Mouse (Mus musculus): Measurements from ENCODE around the gene Tacc2. TPM values are rescaled to one million over a fixed set of nuclear protein-coding genes. Genes with fewer than 3 reads are reported as not detected.

Gene Tacc2
- polyA plus RNA-seq, 1 experiment = 28.9 TPM

DNA sequence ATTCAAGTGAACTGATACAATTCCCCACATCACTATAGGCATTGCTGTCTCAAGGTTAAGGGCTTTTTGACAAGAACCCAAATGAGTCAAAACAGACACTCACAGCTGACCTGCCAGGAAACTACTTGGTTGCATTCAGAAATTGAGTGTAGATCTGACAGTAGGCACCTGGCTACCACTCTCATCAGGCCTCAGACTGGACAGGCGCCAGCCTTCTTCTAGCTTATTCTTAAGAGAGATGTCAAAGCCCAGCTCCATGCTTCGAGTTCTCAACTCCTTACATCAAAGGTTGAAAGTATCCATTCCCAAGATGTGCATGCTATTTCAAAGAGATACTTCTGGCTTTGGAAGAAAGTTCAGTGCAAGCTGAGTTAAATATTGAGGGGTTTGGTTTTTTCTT is 128.0 kb downstream of the Tacc2 start:
- no peak for DNase-seq (ENCODE audit: low read depth, low spot score)
- whole genome bisulfite sequencing = 88% methylated on average over 2 of the region's 2 CpGs

DNA sequence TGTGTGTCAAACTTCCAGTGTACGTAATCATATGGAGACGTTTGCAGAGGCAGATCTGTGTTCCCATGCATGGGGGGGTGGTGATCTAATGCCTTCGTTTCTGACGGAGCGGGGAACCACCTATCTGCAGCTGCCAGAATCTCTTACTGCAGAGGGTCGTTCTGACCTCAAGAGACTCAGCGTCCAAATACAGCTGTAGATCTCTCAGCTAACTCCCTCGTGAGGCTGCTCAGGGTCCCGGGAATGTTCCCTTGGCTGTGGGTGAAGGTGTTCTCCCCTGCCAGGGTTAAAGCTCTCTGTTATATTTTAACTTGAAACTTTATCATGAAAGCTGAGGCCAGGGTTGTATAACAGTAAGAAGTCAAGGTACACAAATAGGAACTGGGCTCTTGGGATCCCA is 131.7 kb downstream of the Tacc2 start:
- no peak for DNase-seq (ENCODE audit: low read depth, low spot score)
- 20% methylated on average over 9 of the region's 9 CpGs for WGBS

DNA sequence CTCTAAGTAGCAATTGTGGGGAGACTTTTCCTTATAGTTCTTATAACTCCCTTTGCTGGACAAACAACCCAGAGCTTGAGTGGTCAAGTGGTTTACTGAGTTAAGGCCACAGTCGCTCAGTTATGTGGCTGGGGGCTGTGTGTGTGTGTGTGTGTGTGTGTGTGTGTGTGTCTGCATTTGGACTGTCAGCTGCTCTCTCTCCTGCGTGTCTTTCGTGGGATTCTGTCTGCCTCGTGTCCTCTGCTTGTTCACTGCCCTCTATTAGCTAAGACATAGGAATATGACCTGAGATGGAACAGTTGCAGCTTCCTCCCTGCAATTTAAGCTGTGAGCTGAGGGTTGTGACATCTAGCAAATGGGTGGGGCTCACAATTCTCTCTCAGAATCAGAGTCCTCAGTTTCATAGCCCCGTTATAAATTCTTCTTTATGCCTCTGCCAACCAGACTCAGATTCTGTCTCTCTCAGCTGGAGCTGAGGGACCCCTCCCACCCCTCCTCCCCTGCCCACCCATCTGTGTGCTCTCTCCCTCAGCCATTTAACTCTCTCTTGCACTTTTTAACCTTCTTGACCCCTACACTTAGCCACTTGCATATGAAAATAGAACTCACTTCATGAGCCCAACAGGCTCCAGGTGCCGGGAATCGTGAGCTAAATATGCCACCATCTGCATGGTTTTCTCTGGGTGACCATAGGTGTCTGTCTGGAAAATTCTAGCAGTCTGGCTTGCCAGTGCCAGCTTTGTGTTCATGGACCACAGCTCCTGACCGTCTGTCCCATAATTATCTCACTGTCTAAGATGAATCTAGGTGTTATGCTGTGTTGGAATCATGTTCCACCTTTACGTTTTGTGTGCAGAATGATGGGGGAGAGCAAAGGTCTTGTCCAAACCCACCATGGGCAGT is 132.4 kb downstream of the Tacc2 start:
- DNase-seq (ENCODE audit: low read depth, low spot score) = no peak
- WGBS = 30% methylated on average over 9 of the region's 9 CpGs

DNA sequence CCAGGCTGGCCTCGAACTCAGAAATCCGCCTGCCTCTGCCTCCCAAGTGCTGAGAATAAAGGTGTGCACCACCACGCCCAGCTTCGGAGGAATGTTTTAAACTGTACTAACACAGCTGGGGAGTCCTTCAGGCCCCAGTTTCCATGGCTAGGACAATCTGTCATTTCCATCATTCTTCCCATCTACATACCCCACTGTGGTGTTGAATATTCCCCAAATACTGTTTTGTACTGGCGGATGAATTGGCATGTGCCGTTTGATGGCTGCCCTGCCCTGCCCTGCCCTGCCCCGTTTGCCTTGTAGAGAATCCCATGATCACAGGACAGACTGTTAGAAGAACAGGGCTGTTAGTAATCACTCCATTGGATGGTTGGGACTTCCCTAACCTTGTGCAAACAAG is 134.6 kb downstream of the Tacc2 start:
- WGBS = 42% methylated on average over 7 of the region's 7 CpGs
- no peak for DNase-seq (ENCODE audit: low read depth, low spot score)

DNA sequence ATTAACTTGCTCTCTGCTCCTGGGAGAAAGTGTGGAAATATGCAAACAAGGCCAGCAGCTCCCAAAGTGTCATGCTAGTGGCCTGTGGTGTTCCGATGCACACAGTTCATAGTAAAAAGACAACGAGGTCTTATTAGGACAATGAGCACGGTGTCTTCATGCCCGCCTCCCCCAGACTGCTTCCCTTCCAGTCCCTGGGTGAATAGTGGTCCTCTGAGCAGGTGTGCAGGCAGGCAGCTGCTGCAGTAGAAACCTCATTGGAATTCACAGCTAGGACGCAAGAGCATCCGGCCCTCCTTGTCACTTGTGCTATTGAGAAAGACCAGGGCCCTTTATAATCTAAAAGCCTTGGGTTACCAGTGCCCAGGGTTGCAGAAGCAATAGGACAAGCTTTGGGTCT is 136.1 kb downstream of the Tacc2 start:
- DNase-seq (ENCODE audit: low read depth, low spot score) = no peak
- WGBS = 77% methylated on average over 6 of the region's 6 CpGs

DNA sequence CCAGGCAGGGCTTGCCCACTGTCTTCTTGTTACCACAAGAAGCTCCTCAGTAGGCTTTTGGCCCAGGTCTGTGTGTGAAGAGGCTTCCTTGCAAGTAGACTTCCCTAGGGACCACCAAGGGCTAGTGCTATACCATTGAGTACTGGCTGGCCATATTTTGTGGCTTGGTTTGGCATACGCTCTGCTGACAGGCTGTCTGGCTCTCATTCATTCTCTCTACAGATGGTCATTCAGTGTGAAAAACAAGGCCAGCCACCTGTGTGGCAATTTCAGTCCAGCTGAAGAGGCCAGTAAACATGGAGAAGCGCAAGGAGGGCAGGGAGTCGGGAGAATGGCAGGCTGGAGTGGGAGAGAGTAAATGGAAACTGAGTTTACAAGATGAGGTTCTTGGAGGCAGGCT is 138.2 kb downstream of the Tacc2 start:
- no peak for DNase-seq (ENCODE audit: low read depth, low spot score)

DNA sequence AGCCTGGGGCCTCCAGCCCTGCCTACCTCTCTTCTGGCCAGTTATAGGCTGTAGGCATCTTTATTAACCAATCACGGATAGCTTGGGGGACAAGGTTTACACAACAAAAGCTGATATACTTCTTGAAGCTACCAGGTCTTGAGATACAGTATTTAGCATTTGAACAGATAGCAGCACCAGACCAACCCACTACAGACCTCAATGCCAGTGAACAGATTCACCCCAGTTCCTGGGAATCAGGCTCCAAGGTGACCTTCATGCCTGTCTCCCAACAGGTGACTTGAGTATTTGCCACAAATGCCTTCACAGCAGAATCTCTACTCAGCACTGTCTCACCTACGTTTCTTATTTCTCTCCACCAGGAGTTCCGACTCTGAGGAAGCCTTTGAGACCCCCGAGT is 139.1 kb downstream of the Tacc2 start:
- no peak for DNase-seq (ENCODE audit: low read depth, low spot score)
- 90% methylated on average over 4 of the region's 4 CpGs for WGBS

More for the DNA sequence above, 138.2 kb downstream of the Tacc2 start:
- WGBS = 94% methylated on average over 3 of the region's 3 CpGs

DNA sequence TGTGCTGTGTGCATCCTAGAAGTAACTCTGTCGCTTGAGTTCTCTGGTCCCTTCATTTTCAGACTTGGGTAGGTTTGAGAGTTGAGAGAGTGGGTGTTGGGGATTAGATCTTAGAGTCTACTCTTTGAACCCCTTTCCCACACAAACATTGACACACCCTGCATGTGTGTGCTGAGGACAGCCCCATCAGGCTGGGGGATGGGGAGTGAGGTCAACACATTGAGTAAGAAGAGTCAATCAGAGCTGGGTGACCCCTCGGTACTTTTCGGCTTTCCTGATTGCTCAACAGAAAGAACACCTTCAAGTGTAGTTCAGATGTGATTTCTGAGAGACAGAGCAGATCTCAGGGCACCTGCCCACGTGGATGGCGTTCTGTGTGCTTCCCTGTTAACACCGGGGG is 139.8 kb downstream of the Tacc2 start:
- WGBS = 90% methylated on average over 6 of the region's 6 CpGs
- DNase-seq (ENCODE audit: low read depth, low spot score) = no peak

DNA sequence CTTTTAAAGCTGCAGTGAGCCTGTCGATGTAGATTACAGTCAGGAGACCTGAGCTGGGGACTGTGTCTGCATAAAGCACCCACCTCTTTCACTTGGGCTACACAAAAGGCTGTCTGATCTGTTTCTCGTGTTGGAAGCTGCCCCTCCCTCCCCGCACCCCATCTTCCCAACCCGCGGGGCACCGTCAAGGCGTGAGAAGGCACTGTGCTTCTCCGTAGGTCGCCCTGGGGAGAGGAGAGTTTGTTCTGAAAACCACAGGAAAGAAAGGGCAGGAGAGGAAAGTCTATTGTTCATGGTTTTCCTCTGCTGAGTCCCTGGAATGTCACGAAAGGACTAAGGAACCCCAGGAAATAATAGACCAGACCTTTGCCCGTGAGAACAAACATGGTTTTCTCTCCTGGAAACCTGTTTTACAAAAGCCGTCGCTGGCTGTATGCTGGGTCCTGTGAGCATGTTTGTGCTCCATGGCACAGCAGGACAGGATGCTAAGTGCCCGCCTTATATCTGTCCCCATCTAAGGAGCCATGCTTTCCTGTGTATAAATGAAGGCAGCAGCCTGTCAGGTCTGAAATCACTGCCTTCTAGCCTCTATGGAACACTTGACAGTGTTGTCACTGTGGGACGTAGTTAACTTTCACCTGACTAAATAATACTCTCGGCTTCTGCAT is 142.8 kb downstream of the Tacc2 start:
- whole genome bisulfite sequencing = 24% methylated on average over 16 of the region's 16 CpGs
- no peak for DNase-seq (ENCODE audit: low read depth, low spot score)

DNA sequence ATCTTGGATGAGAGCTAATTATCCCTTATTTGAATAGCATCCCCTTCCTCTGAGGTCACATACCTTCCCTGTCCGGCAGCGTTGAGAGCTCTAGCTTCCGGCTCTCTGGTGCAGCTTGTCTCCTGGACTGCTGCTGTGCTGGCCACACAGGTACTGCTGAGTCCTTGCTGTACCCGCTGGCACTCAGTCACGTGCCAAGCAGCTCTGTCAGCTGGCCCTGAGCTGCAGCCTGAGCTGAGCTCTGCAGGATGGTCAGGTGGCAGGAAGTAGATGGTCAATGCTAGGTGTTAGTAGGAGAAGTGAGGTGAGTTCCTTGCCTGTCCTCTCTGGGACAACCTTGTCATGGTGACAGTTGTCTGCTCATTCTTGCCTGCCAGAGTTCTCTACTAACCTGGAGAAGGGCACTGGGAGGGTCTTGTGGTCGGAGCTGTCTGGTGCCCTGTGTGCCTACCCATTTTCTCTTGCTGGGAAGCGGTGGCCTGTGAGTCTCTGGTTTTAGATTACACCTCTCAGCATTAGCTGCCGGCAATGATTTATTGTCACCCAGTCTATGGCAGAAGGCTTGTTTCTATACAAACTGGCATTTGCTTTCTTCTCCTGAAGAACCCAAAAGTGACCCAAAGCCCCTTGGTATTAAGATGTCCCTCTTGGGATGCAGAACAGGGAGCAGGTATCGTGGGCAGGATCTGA is 143.6 kb downstream of the Tacc2 start:
- DNase-seq (ENCODE audit: low read depth, low spot score) = no peak
- 76% methylated on average over 9 of the region's 9 CpGs for WGBS

DNA sequence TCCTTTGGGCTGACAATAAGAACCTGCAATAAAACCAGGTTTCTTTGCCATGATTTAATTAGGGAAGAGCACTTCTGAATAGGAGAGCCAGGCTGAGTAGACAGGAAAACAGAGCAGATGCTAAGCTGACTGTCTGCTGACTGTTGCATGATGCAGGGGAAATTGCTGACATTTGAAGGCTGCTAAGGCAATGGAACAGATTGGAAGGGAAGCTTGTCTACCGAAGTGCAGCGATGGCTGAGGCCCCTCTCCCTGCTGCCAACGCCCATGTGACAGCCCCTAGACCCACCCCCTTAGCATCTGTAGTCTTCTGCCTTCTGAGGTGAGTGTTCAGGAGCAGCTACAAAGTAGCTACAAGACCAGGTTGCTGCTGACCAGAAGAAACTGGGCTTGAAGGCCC is 148.9 kb downstream of the Tacc2 start:
- no peak for DNase-seq (ENCODE audit: low read depth, low spot score)
- 58% methylated on average over 3 of the region's 3 CpGs for WGBS

DNA sequence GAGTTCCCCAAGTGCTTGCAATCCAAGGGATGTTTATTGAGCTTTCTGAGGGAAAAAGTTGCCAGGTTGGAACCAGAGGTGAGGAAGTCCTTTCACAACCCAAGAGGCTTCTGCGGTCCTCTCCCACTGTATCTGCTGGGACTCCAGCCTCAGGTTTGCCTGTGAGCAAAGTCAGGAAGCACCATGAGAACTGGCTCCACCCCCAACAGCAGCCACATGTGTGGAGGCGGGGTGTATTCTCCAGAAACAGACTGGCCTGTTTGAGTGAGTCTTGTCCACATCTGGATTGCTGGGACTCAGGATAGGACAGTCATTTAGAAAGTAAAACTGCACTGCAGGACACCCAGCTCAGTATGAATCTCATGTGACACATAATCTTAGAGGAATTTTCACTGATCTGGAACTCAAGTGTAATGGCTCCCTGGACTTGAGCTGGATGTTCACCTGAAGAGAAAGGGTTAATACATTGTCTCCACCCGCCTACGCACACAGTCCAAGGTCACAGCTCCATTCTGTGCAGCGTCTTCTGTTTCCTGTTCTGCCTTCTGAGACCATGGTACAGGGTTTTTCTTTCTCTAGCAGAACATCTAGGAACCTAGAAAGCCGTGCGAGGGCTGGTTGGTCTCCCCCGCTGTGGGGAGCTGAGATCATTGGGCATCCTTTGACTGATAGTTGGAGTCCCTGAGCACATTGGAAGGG is 149.6 kb downstream of the Tacc2 start:
- no peak for DNase-seq (ENCODE audit: low read depth, low spot score)
- 32% methylated on average over 8 of the region's 8 CpGs for WGBS

DNA sequence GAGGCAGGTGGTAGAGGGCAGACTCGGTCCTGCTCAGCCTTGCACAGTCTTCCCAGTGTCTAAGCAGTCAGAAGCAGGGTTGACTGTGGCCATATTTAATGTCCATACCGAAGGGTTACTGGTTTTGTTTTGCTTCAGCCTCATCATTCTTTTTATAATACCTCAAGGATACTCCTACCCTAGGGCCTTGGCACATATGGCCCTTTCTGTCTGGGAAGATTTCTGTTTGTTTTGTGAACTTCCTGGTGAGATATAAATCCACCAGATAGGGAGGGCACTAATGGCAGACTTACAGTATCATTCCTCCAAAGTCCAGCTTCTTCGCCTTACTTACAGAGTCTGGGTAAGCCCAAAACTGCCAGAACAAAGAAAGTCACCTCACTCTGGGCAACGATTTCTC is 150.3 kb downstream of the Tacc2 start:
- no peak for DNase-seq (ENCODE audit: low read depth, low spot score)
- 41% methylated on average over 4 of the region's 4 CpGs for WGBS

DNA sequence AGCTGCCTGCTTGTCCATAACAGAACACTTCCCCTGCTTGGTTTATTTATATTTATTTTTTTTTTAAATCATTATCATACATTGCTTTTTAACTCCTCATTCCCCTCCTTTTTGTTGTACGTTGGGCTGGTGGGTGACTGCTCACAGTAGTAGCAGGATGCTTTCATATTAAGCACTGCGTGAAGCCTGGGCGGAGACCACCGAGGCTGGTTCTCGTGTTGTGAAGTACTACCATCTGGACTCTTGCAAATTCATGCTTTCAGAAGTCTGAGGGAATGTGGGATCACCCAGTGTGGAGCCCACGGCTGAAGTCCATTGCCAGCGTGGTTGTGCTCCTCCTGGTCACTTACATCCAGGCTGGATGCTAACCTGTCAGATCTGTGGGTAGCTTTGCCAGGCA is 154.6 kb downstream of the Tacc2 start:
- WGBS = 84% methylated on average over 7 of the region's 7 CpGs
- no peak for DNase-seq (ENCODE audit: low read depth, low spot score)

DNA sequence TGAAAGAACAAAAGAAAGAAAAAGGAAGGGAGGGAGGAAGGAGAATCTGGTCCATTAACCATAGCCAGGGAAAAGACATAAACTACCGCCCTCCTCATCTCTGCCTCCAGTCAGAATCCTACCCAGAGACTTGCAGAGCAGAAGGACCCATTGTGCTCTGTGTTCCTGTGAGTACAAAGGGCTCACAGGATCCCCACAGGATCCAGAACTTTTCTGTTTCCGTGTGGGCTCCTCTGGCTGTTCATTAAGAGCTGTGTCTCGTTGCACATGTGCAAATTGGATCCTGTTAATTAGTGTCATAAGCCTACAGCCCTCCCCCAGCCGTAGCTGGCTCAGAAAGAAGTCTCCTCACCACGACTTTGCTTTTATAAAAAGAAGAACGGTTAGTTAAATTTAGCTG is 155.7 kb downstream of the Tacc2 start:
- 73% methylated on average over 6 of the region's 6 CpGs for WGBS
- no peak for DNase-seq (ENCODE audit: low read depth, low spot score)

DNA sequence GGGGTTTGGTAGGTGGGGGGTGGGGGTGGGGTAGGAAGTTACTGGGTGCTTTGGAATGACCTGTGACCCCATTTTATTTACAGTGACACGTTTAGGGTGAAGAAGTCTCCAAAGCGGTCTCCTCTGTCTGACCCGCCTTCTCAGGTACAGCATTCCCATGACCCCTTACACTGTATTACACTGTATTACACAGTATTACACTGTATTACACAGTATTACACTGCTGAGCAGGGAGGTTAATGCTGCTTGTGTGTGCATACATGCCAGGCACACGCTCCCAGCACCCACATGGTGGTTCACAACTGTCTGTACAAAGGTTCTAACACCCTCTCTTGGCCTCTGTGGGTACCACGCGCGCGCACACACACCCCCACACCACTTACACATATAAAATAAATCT is 156.2 kb downstream of the Tacc2 start:
- WGBS = 91% methylated on average over 8 of the region's 8 CpGs

DNA sequence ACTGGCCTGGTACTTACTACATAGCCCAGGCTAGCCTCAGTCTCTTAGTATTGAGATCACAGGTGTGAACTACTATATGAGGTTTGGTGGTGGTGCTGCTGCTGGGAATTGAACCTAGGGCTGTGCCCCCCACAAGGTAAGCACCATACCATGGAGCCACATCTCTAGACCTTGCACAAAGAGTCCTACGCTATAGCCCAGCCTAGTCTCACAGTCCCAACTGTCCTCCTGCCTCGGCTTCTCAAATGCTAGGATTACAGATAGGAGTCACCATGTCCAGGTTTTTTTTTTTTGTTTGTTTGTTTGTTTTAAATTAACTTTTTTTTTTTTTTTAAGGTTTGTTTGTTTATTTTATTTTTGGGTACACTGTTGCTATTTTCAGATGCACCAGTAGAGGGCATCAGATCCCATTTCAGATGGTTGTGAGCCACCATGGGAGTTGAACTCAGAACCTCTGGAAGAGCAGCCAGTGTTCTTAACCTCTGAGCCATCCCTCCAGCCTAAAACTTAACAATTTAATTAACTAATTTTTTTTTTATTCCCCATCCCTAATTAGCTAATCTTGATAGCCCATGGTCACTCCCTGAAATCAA is 157.1 kb downstream of the Tacc2 start:
- 100% methylated on average over 2 of the region's 2 CpGs for WGBS
- DNase-seq (ENCODE audit: low read depth, low spot score) = no peak

More for the DNA sequence above, 156.2 kb downstream of the Tacc2 start:
- DNase-seq (ENCODE audit: low read depth, low spot score) = no peak

DNA sequence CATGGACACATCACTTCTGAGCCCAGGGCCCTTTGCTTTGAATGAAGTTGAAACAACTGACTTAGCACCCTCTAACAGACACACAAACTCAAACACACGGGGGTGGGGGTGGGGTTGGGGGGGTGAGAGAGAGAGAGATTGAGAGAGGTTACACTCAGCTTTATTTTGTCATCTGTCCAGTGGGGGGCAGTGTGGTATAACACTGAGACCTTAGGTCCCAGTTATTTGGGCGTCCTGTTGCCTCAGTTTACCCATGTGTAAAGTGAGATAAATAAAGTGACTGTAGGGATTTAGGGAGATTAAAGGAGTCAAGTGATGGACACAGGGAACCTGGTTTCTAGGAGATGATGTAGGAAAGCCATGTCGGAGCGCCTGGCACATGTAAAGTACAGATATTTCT is 163.9 kb downstream of the Tacc2 start:
- 86% methylated on average over 4 of the region's 4 CpGs for WGBS
- DNase-seq (ENCODE audit: low read depth, low spot score) = no peak

DNA sequence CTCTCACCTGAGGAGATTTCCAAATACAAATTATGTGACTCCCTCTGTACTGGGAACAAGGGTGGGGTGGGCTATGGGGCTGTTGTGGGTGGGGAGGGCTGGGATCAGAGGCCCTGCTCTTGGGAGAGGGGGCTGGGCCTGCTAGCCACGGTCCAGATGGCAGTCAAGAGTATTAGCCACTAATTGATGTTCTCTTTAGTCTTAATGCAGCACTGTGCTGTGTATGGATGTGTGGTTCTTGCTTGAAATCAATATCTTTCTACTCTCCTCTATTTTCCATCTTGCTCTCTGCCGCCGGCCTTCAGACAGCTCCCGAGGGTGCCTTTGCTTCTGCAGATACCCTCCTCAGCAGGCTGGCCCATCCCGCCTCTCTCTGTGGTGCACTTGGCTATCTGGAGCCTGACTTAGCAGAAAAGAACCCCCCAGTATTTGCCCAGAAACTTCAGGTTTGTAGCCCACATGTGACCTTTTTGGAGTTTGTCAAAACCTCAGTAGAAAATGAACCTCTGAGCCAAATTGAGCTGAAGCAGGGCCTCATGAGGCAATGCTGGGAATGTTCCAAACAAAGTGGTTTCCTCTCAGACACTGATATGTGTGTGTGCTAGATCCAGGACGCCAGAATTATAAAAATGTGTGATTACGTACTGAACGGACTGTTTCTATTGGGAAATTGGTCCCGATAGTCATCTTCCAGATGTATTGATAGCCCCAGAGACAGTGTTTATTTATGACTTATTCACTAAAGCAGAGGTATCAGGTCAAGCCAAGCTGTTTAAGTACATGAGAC is 166.2 kb downstream of the Tacc2 start:
- 88% methylated on average over 9 of the region's 9 CpGs for WGBS
- DNase-seq (ENCODE audit: low read depth, low spot score) = no peak
